Mouse (Mus musculus) megakaryocyte, embryonic 14.5 days (primary cell): ENCODE measurements around the gene Wdhd1.

Experiments used
- FLI1 ChIP-seq: IDR thresholded peaks from 2 replicates; pipeline ENCODE4 v1.6.1; 2012; ENCODE audit warnings: low read length, inconsistent platforms, mixed read lengths
- GATA1 ChIP-seq: IDR thresholded peaks from 3 replicates; pipeline ENCODE4 v1.6.1; 2012; ENCODE audit warnings: mixed read lengths, low read length, inconsistent platforms, borderline replicate concordance

DNA sequence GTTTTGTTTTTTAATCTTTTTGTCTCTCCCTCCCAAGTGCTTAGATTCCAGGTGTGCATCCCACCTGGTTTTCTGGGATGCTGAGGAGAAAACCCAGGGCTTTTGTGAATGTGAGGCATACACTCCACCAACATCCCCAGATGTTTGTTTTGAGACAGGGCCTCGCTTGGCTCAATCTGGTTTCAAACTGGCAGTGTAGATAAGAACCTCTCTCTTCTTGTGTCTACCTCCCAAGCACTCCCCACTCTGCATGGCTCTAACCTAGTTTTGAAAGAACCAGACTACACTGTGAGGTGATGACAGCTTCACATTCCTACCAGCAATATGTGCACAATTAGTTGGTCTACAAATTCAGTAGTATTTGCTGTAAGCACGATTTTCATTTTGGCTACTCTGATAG, 43.1 kb downstream of the Wdhd1 start:
- TF ChIP-seq GATA1, result no peak
- TF ChIP-seq FLI1, result no peak
